Mouse (Mus musculus) forebrain, embryonic 15.5 days (tissue): ENCODE measurements at regions not wholly inside any gene's neighbourhood (a gene's known extent, or its start where the extent isn't known, plus 50 kb on each side); places are given as distances from the start of the nearest gene placed in this dataset.

ENCODE experiments used
- ATAC-seq: fragments of 200-750 bp; cut with Nextera tagmentation; replicated peaks from 2 replicates; pipeline ENCODE4 v1.8.0; 2017; ENCODE audit warnings: mild to moderate bottlenecking, moderate TSS enrichment, moderate library complexity
- H3K27ac ChIP-seq: fragments of 300-500 bp; sonication (generic); replicated peaks from 2 replicates; pipeline ENCODE4 v1.5.1; 2015; ENCODE audit warnings: mild to moderate bottlenecking, inconsistent platforms
- H3K27me3 ChIP-seq: fragments of 300-500 bp; sonication (generic); 2 replicates; pipeline ENCODE4 v1.6.1; 2015; ENCODE audit warnings: inconsistent platforms
- H3K36me3 ChIP-seq: fragments of 300-500 bp; sonication (generic); 2 replicates; pipeline ENCODE4 v1.6.1; 2015; ENCODE audit warnings: mild to moderate bottlenecking, inconsistent platforms
- H3K4me1 ChIP-seq: fragments of 300-500 bp; sonication (generic); 2 replicates; pipeline ENCODE4 v1.6.1; 2015; ENCODE audit warnings: inconsistent platforms
- H3K4me2 ChIP-seq: fragments of 300-500 bp; sonication (generic); replicated peaks from 2 replicates; pipeline ENCODE4 v1.6.1; 2015; ENCODE audit warnings: mild to moderate bottlenecking, inconsistent platforms
- H3K4me3 ChIP-seq: fragments of 300-500 bp; sonication (generic); 2 replicates; pipeline ENCODE4 v1.5.1; 2015; ENCODE audit warnings: mild to moderate bottlenecking, inconsistent platforms
- H3K9ac ChIP-seq: fragments of 300-500 bp; sonication (generic); replicated peaks from 2 replicates; pipeline ENCODE4 v1.6.1; 2015; ENCODE audit warnings: mild to moderate bottlenecking, inconsistent platforms
- H3K9me3 ChIP-seq: fragments of 300-500 bp; sonication (generic); 2 replicates; pipeline ENCODE4 v1.6.1; 2016; ENCODE audit warnings: inconsistent platforms
- WGBS: fragments of 180-500 bp; shearing (Covaris S2); methylation state at CpG from one replicate; pipeline ENCODE4 v1.1.7; 2015; ENCODE audit warnings: mixed read lengths; 5-methylcytosine and 5-hydroxymethylcytosine counted together

GRCm38 (mm10) chr3:21539138-21539537 lies 537.3 kb upstream of the Tbl1xr1 start:
- Histone ChIP-seq H3K27ac (no peak overlapping the region), H3K9me3 (no peaks in the 10 kb centered on the region), H3K4me2 (no peak overlapping the region), H3K36me3 (no peaks in the 10 kb centered on the region), H3K27me3 (no peaks in the 10 kb centered on the region), H3K4me1 (no peaks in the 10 kb centered on the region), H3K9ac (no peak overlapping the region), H3K4me3 (no peak overlapping the region)
- 32% methylated on average over 2 of the region's 2 CpGs for WGBS
- no peak for ATAC-seq

- Histone ChIP-seq H3K4me1 (peaks cover 3% of the 10 kb centered on the region; the same call in 1 of the 2 replicates), H3K9ac (no peak overlapping the region), H3K4me3 (no peak overlapping the region), H3K27me3 (no peaks in the 10 kb centered on the region), H3K4me2 (no peak overlapping the region), H3K36me3 (no peaks in the 10 kb centered on the region), H3K27ac (peak overlapping the region; percentile 56; the same call in 1 of the 2 replicates), H3K9me3 (no peaks in the 10 kb centered on the region)
- peak; percentile 73 for ATAC-seq
- 48% methylated on average over 2 of the region's 2 CpGs for WGBS
Measured at GRCm38 (mm10) chr3:21544456-21544855, 532.0 kb upstream of the Tbl1xr1 start.

GRCm38 (mm10) chr3:21545156-21545893 lies 531.1 kb upstream of the Tbl1xr1 start:
- no peaks in the 10 kb centered on the region for H3K36me3 ChIP-seq
- peaks cover 3% of the 10 kb centered on the region; the same call in 1 of the 2 replicates for H3K4me1 ChIP-seq
- no peaks in the 10 kb centered on the region for H3K27me3 ChIP-seq
- H3K9ac ChIP-seq = no peak overlapping the region
- H3K4me2 ChIP-seq = no peak overlapping the region
- no peak for ATAC-seq
- no peaks in the 10 kb centered on the region for H3K9me3 ChIP-seq
- no peak overlapping the region for H3K4me3 ChIP-seq
- WGBS = 61% methylated on average over 5 of the region's 5 CpGs
- H3K27ac ChIP-seq = no peak overlapping the region

- ATAC-seq = no peak
Measured at GRCm38 (mm10) chr3:21546411-21546810, 530.0 kb upstream of the Tbl1xr1 start.

GRCm38 (mm10) chr3:21549671-21550070 lies 526.8 kb upstream of the Tbl1xr1 start:
- ATAC-seq = no peak
- Histone ChIP-seq H3K4me1 (peaks cover 21% of the 10 kb centered on the region), H3K9ac (no peak overlapping the region), H3K27ac (no peak overlapping the region), H3K27me3 (no peaks in the 10 kb centered on the region), H3K4me2 (no peak overlapping the region), H3K36me3 (no peaks in the 10 kb centered on the region), H3K9me3 (no peaks in the 10 kb centered on the region), H3K4me3 (no peak overlapping the region)
- WGBS = 37% methylated on average over 4 of the region's 4 CpGs

More at GRCm38 (mm10) chr3:21546411-21546810, 530.0 kb upstream of the Tbl1xr1 start:
- Histone ChIP-seq H3K4me3 (no peak overlapping the region), H3K4me2 (no peak overlapping the region), H3K27me3 (no peaks in the 10 kb centered on the region), H3K27ac (0 out of 2 replicates have a peak overlapping the region, but pooled peaks have one; percentile 10), H3K36me3 (no peaks in the 10 kb centered on the region), H3K9me3 (no peaks in the 10 kb centered on the region), H3K9ac (no peak overlapping the region), H3K4me1 (peaks cover 3% of the 10 kb centered on the region; the same call in 1 of the 2 replicates)
- WGBS = 48% methylated on average over 2 of the region's 2 CpGs

- Histone ChIP-seq H3K9ac (no peak overlapping the region), H3K4me1 (peaks cover 30% of the 10 kb centered on the region), H3K27ac (peak overlapping the region; percentile 72), H3K4me2 (no peak overlapping the region), H3K9me3 (no peaks in the 10 kb centered on the region), H3K4me3 (no peak overlapping the region), H3K27me3 (no peaks in the 10 kb centered on the region), H3K36me3 (no peaks in the 10 kb centered on the region)
- WGBS = 26% methylated on average over 3 of the region's 3 CpGs
- ATAC-seq = peak; percentile 83
Measured at GRCm38 (mm10) chr3:21553159-21553758, 523.2 kb upstream of the Tbl1xr1 start.

GRCm38 (mm10) chr3:21553859-21554258 lies 522.6 kb upstream of the Tbl1xr1 start:
- H3K4me1 ChIP-seq = peaks cover 35% of the 10 kb centered on the region
- peak overlapping the region; percentile 72 for H3K27ac ChIP-seq
- no peak overlapping the region for H3K9ac ChIP-seq
- H3K9me3 ChIP-seq = no peaks in the 10 kb centered on the region
- 50% methylated on average over 1 of the region's 1 CpGs for WGBS
- H3K4me2 ChIP-seq = no peak overlapping the region
- H3K36me3 ChIP-seq = no peaks in the 10 kb centered on the region
- no peak overlapping the region for H3K4me3 ChIP-seq
- no peaks in the 10 kb centered on the region for H3K27me3 ChIP-seq
- no peak for ATAC-seq

- Histone ChIP-seq H3K9ac (no peak overlapping the region), H3K27ac (peak overlapping the region; percentile 50), H3K4me3 (no peak overlapping the region), H3K36me3 (no peaks in the 10 kb centered on the region), H3K9me3 (no peaks in the 10 kb centered on the region), H3K4me1 (peaks cover 31% of the 10 kb centered on the region), H3K27me3 (no peaks in the 10 kb centered on the region), H3K4me2 (no peak overlapping the region)
- 36% methylated on average over 12 of the region's 12 CpGs for WGBS
- ATAC-seq = peak; percentile 91
Measured at GRCm38 (mm10) chr3:21557963-21558441, 518.5 kb upstream of the Tbl1xr1 start.

GRCm38 (mm10) chr3:21562771-21563312 lies 513.6 kb upstream of the Tbl1xr1 start:
- H3K9ac ChIP-seq = no peak overlapping the region
- H3K4me3 ChIP-seq = no peak overlapping the region
- 72% methylated on average over 2 of the region's 2 CpGs for WGBS
- no peak overlapping the region for H3K27ac ChIP-seq
- H3K27me3 ChIP-seq = no peaks in the 10 kb centered on the region
- no peak overlapping the region for H3K4me2 ChIP-seq
- H3K4me1 ChIP-seq = peaks cover 27% of the 10 kb centered on the region
- no peaks in the 10 kb centered on the region for H3K9me3 ChIP-seq
- no peak for ATAC-seq
- H3K36me3 ChIP-seq = no peaks in the 10 kb centered on the region

GRCm38 (mm10) chr3:21563454-21563853 lies 513.0 kb upstream of the Tbl1xr1 start:
- H3K27ac ChIP-seq = no peak overlapping the region
- H3K9ac ChIP-seq = no peak overlapping the region
- no peaks in the 10 kb centered on the region for H3K27me3 ChIP-seq
- peaks cover 24% of the 10 kb centered on the region for H3K4me1 ChIP-seq
- no peaks in the 10 kb centered on the region for H3K36me3 ChIP-seq
- H3K4me2 ChIP-seq = no peak overlapping the region
- no peak overlapping the region for H3K4me3 ChIP-seq
- 37% methylated on average over 3 of the region's 3 CpGs for WGBS
- H3K9me3 ChIP-seq = no peaks in the 10 kb centered on the region
- no peak for ATAC-seq

- no peak overlapping the region for H3K9ac ChIP-seq
- no peak overlapping the region for H3K4me2 ChIP-seq
- no peaks in the 10 kb centered on the region for H3K27me3 ChIP-seq
- H3K9me3 ChIP-seq = no peaks in the 10 kb centered on the region
- peak; percentile 91 for ATAC-seq
- 5% methylated on average over 3 of the region's 3 CpGs for WGBS
- H3K4me3 ChIP-seq = no peak overlapping the region
- peak overlapping the region; percentile 67 for H3K27ac ChIP-seq
- no peaks in the 10 kb centered on the region for H3K36me3 ChIP-seq
- peaks cover 20% of the 10 kb centered on the region for H3K4me1 ChIP-seq
Measured at GRCm38 (mm10) chr3:21564211-21564781, 512.2 kb upstream of the Tbl1xr1 start.
